Mouse (Mus musculus) forelimb bud, embryonic 11.5 days (tissue): ENCODE data around the gene Nr6a1.

ENCODE experiments used
- DNase-seq: peaks from one replicate; pipeline ENCODE4 v3.0.0-alpha.2; 2012; ENCODE audit warnings: low read depth, low spot score

Gene Nr6a1

DNA sequence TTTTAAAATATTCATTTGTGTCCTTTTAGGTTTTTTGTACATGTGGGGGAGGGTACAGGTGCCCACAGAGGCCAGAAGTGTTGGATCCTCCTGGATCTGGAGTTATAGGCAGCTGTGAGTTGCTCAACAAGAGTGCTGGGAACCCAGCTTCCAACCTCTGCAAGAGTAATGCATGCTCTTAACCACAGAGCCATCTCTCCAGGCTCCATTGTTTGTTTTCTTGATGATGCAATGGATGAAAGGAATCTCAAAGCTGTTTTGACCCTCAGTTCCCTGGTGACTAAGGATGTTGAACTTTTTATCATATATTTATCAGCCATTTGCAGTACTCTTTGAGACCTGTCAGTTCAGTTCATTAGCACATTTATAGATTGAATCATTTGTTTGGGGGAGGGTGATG lies 248.5 kb downstream of the Nr6a1 start:
- no peak for DNase-seq

- DNase-seq = no peak
Observed at GRCm38 (mm10) chr2:38675366-38675969, 252.0 kb downstream of the Nr6a1 start.
